Mouse (Mus musculus): ENCODE results near the gene Myl9.

DNA sequence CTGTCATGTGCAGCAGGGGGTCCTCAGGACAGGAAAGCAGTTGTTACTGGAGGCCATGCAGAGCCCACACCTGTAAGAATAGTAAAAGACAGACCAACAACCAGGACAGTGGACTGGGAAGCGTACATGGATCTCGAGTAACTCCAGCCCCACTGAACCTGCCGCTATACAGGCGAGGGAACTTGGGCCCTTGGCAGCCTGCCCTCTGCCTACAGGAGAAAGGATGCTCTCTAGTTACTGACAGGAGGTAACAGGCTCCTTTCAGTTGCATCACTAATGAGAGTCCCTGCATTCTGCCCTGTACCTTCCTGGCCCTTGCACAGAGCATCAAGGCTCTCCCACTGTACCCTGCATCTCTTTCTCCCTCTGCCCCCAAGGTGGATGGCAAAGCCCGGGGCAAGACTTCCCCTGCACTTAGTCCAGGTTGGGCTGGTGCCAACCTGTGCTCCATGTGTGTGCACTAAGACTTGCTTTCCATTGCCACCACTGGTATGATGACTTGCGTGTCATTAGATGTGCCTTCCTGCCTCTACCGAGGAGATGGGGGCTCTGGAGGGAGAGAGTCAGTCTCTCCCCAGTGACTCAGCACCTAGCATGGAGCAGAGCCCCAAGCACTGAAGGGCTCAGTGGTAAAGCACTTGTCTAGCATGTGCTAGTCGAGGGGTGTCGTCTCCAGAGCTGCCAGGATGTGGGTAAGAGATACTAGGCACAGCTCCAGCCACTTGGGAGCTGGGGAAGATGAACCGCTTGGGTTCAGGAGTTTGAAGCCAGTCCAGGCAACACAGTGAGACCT lies 8.8 kb upstream of the Myl9 start:
- no peak for TF ChIP-seq EP300 (IDR thresholded peaks at IDR 0.05; ENCODE audit: low read depth)
- no peak for TF ChIP-seq CTCF (IDR thresholded peaks at IDR 0.05; ENCODE audit: low read depth)
